Mouse (Mus musculus) midbrain, embryonic 13.5 days (tissue): ENCODE data around the gene Alox12e. TPM values are rescaled to one million over a fixed set of nuclear protein-coding genes. Genes with fewer than 3 reads are reported as not detected.
"Not testable (repeated sequence)": the region's sequence is repeated elsewhere in the genome, so short reads cannot be mapped to it uniquely, and the experiment has no call there.

Experiments used
- ATAC-seq: fragments of 200-750 bp; cut with Nextera tagmentation; 2 replicates; pipeline ENCODE4 v1.8.0; 2017; ENCODE audit warnings: mild to moderate bottlenecking, moderate TSS enrichment, moderate library complexity
- H3K27ac ChIP-seq: fragments of 300-500 bp; sonication (generic); 2 replicates; pipeline ENCODE4 v1.5.1; 2015; ENCODE audit warnings: inconsistent platforms, mild to moderate bottlenecking, moderate library complexity
- H3K27me3 ChIP-seq: fragments of 300-500 bp; sonication (generic); 2 replicates; pipeline ENCODE4 v1.6.1; 2015; ENCODE audit warnings: mild to moderate bottlenecking, inconsistent platforms
- H3K36me3 ChIP-seq: fragments of 300-500 bp; sonication (generic); 2 replicates; pipeline ENCODE4 v1.6.1; 2015; ENCODE audit warnings: mild to moderate bottlenecking, inconsistent platforms
- H3K4me1 ChIP-seq: fragments of 300-500 bp; sonication (generic); replicated peaks from 2 replicates; pipeline ENCODE4 v1.6.1; 2015; ENCODE audit warnings: inconsistent platforms
- H3K4me2 ChIP-seq: fragments of 300-500 bp; sonication (generic); replicated peaks from 2 replicates; pipeline ENCODE4 v1.6.1; 2015; ENCODE audit warnings: moderate library complexity, mild to moderate bottlenecking, inconsistent platforms
- H3K4me3 ChIP-seq: fragments of 300-500 bp; sonication (generic); replicated peaks from 2 replicates; pipeline ENCODE4 v1.5.1; 2015; ENCODE audit warnings: mild to moderate bottlenecking, inconsistent platforms
- H3K9ac ChIP-seq: fragments of 300-500 bp; sonication (generic); replicated peaks from 2 replicates; pipeline ENCODE4 v1.6.1; 2015; ENCODE audit warnings: mild to moderate bottlenecking, inconsistent platforms
- H3K9me3 ChIP-seq: fragments of 300-500 bp; sonication (generic); 2 replicates; pipeline ENCODE4 v1.6.1; 2016; ENCODE audit warnings: mild to moderate bottlenecking, inconsistent platforms
- WGBS: fragments of 180-500 bp; shearing (Covaris S2); methylation state at CpG from one replicate; pipeline ENCODE4 v1.1.7; 2015; 5-methylcytosine and 5-hydroxymethylcytosine counted together
- polyA plus RNA-seq: library from polyadenylated mRNA; unstranded; fragments of >200 nt; fragmentation: Nextera tagmentation; extraction: Ambion mirVana; gene quantifications from 2 replicates; pipeline ENCODE4 v1.2.1, GENCODE M21; 2015

Alox12e gene
- 0.07 TPM in 1 of 2 replicates, not detected in the other for polyA plus RNA-seq

- H3K27me3 ChIP-seq: peaks cover 53% of the 10 kb centered on the region
- no peak within 1 kb of the TSS for H3K27ac ChIP-seq
- peak within 1 kb of the TSS; percentile 28 for H3K4me2 ChIP-seq
- no peaks in the 10 kb centered on the region for H3K9me3 ChIP-seq
- 25% methylated on average over 7 of the region's 7 CpGs for WGBS
- ATAC-seq: no peak
- peak within 1 kb of the TSS; percentile 13 for H3K4me3 ChIP-seq
- peaks cover 5% of the 10 kb centered on the region for H3K4me1 ChIP-seq
- no peaks in the 10 kb centered on the region for H3K36me3 ChIP-seq
- H3K9ac ChIP-seq: no peak within 1 kb of the TSS
Measured at GRCm38 (mm10) chr11:70322528-70322927, at the start of gene Alox12e. Alox12e (minus strand) TSS chr11:70322628.

- not testable (repeated sequence) for H3K4me3 ChIP-seq, ATAC-seq, H3K4me1 ChIP-seq, H3K36me3 ChIP-seq, H3K27me3 ChIP-seq, H3K27ac ChIP-seq, H3K9ac ChIP-seq, H3K4me2 ChIP-seq, H3K9me3 ChIP-seq
- WGBS: 75% methylated on average over 2 of the region's 2 CpGs
Measured at GRCm38 (mm10) chr11:70368626-70369025, 46.2 kb upstream of the Alox12e start.

GRCm38 (mm10) chr11:70367701-70368100, 45.3 kb upstream of the Alox12e start:
- H3K9ac ChIP-seq, ATAC-seq, H3K27ac ChIP-seq, H3K36me3 ChIP-seq, H3K4me2 ChIP-seq, H3K27me3 ChIP-seq, H3K4me1 ChIP-seq, H3K4me3 ChIP-seq: not testable (repeated sequence)
- WGBS: 83% methylated on average over 6 of the region's 6 CpGs
- H3K9me3 ChIP-seq: peaks cover 10% of the 10 kb centered on the region

GRCm38 (mm10) chr11:70351868-70352267, 29.4 kb upstream of the Alox12e start, which contains the start of gene Alox15:
Alox15 (minus strand) TSS chr11:70352031.
- no peak for ATAC-seq
- peaks cover 20% of the 10 kb centered on the region for H3K4me1 ChIP-seq
- H3K27me3 ChIP-seq: peaks cover 44% of the 10 kb centered on the region
- H3K9ac ChIP-seq: no peak within 1 kb of the TSS
- H3K4me3 ChIP-seq: peak within 1 kb of the TSS; percentile 26
- H3K27ac ChIP-seq: no peak within 1 kb of the TSS
- H3K36me3 ChIP-seq: no peaks in the 10 kb centered on the region
- no peaks in the 10 kb centered on the region for H3K9me3 ChIP-seq
- H3K4me2 ChIP-seq: peak within 1 kb of the TSS; percentile 55
- under 1% methylated on average over 19 of the region's 19 CpGs for WGBS

- ATAC-seq: no peak
- 86% methylated on average over 9 of the region's 9 CpGs for WGBS
- Histone ChIP-seq H3K36me3 (no peaks in the 10 kb centered on the region), H3K4me2 (no peak overlapping the region), H3K4me3 (no peak overlapping the region), H3K27ac (no peak overlapping the region), H3K9me3 (no peaks in the 10 kb centered on the region), H3K4me1 (peaks cover 10% of the 10 kb centered on the region), H3K9ac (no peak overlapping the region), H3K27me3 (peaks cover 44% of the 10 kb centered on the region)
Measured at GRCm38 (mm10) chr11:70348630-70349029, 26.2 kb upstream of the Alox12e start.

GRCm38 (mm10) chr11:70347861-70348260, 25.4 kb upstream of the Alox12e start:
- Histone ChIP-seq H3K27me3 (peaks cover 36% of the 10 kb centered on the region), H3K9me3 (no peaks in the 10 kb centered on the region), H3K9ac (no peak overlapping the region), H3K4me2 (no peak overlapping the region), H3K27ac (no peak overlapping the region), H3K4me1 (peaks cover 10% of the 10 kb centered on the region), H3K36me3 (no peaks in the 10 kb centered on the region), H3K4me3 (no peak overlapping the region)
- no peak for ATAC-seq
- WGBS: 88% methylated on average over 10 of the region's 10 CpGs

GRCm38 (mm10) chr11:70345546-70345945, 23.1 kb upstream of the Alox12e start:
- H3K27me3 ChIP-seq: peaks cover 13% of the 10 kb centered on the region
- H3K4me3 ChIP-seq: no peak overlapping the region
- no peaks in the 10 kb centered on the region for H3K4me1 ChIP-seq
- H3K36me3 ChIP-seq: no peaks in the 10 kb centered on the region
- 95% methylated on average over 8 of the region's 8 CpGs for WGBS
- H3K9me3 ChIP-seq: no peaks in the 10 kb centered on the region
- no peak overlapping the region for H3K9ac ChIP-seq
- no peak overlapping the region for H3K27ac ChIP-seq
- no peak overlapping the region for H3K4me2 ChIP-seq
- no peak for ATAC-seq

GRCm38 (mm10) chr11:70345061-70345460, 22.6 kb upstream of the Alox12e start:
- Histone ChIP-seq H3K27me3 (peaks cover 8% of the 10 kb centered on the region; the same call in 1 of the 2 replicates), H3K9ac (no peak overlapping the region), H3K9me3 (no peaks in the 10 kb centered on the region), H3K4me2 (no peak overlapping the region), H3K4me3 (no peak overlapping the region), H3K4me1 (no peaks in the 10 kb centered on the region), H3K36me3 (no peaks in the 10 kb centered on the region), H3K27ac (no peak overlapping the region)
- WGBS: 87% methylated on average over 10 of the region's 10 CpGs
- ATAC-seq: no peak

- H3K9me3 ChIP-seq: no peaks in the 10 kb centered on the region
- H3K9ac ChIP-seq: no peak overlapping the region
- no peaks in the 10 kb centered on the region for H3K36me3 ChIP-seq
- no peaks in the 10 kb centered on the region for H3K4me1 ChIP-seq
- H3K27me3 ChIP-seq: no peaks in the 10 kb centered on the region
- ATAC-seq: no peak
- no peak overlapping the region for H3K4me3 ChIP-seq
- H3K4me2 ChIP-seq: no peak overlapping the region
- no peak overlapping the region for H3K27ac ChIP-seq
- 34% methylated on average over 7 of the region's 7 CpGs for WGBS
Measured at GRCm38 (mm10) chr11:70339481-70339880, 17.1 kb upstream of the Alox12e start.

GRCm38 (mm10) chr11:70334477-70334876, 12.0 kb upstream of the Alox12e start:
- H3K27me3 ChIP-seq: no peaks in the 10 kb centered on the region
- H3K9ac ChIP-seq: no peak overlapping the region
- no peak overlapping the region for H3K27ac ChIP-seq
- no peak overlapping the region for H3K4me2 ChIP-seq
- peak; percentile 48; the same call in 1 of the 2 replicates for ATAC-seq
- no peaks in the 10 kb centered on the region for H3K9me3 ChIP-seq
- WGBS: 37% methylated on average over 4 of the region's 4 CpGs
- no peaks in the 10 kb centered on the region for H3K4me1 ChIP-seq
- no peak overlapping the region for H3K4me3 ChIP-seq
- no peaks in the 10 kb centered on the region for H3K36me3 ChIP-seq

GRCm38 (mm10) chr11:70324726-70325125, 2.3 kb upstream of the Alox12e start:
- ATAC-seq: no peak
- H3K27ac ChIP-seq: no peak overlapping the region
- 87% methylated on average over 8 of the region's 8 CpGs for WGBS
- no peak overlapping the region for H3K9ac ChIP-seq
- H3K4me3 ChIP-seq: no peak overlapping the region
- peaks cover 5% of the 10 kb centered on the region for H3K4me1 ChIP-seq
- no peaks in the 10 kb centered on the region for H3K9me3 ChIP-seq
- peaks cover 43% of the 10 kb centered on the region for H3K27me3 ChIP-seq
- H3K4me2 ChIP-seq: no peak overlapping the region
- H3K36me3 ChIP-seq: no peaks in the 10 kb centered on the region

GRCm38 (mm10) chr11:70321664-70322063, 764 bp downstream of the Alox12e start:
- 2% methylated on average over 15 of the region's 15 CpGs for WGBS
- Histone ChIP-seq H3K27me3 (peaks cover 53% of the 10 kb centered on the region), H3K9me3 (no peaks in the 10 kb centered on the region), H3K9ac (no peak overlapping the region), H3K4me3 (peak overlapping the region; percentile 13), H3K27ac (no peak overlapping the region), H3K36me3 (no peaks in the 10 kb centered on the region), H3K4me2 (peak overlapping the region; percentile 28), H3K4me1 (peaks cover 5% of the 10 kb centered on the region)
- ATAC-seq: no peak

GRCm38 (mm10) chr11:70319614-70320013, 2.8 kb downstream of the Alox12e start:
- no peaks in the 10 kb centered on the region for H3K9me3 ChIP-seq
- peaks cover 53% of the 10 kb centered on the region for H3K27me3 ChIP-seq
- no peaks in the 10 kb centered on the region for H3K36me3 ChIP-seq
- H3K27ac ChIP-seq: no peak overlapping the region
- H3K9ac ChIP-seq: no peak overlapping the region
- no peak overlapping the region for H3K4me3 ChIP-seq
- H3K4me1 ChIP-seq: peaks cover 5% of the 10 kb centered on the region
- WGBS: 85% methylated on average over 12 of the region's 12 CpGs
- H3K4me2 ChIP-seq: no peak overlapping the region
- ATAC-seq: no peak
